12 mouse cellular contexts compared by ENCODE assay signal in the genomic region with DNA sequence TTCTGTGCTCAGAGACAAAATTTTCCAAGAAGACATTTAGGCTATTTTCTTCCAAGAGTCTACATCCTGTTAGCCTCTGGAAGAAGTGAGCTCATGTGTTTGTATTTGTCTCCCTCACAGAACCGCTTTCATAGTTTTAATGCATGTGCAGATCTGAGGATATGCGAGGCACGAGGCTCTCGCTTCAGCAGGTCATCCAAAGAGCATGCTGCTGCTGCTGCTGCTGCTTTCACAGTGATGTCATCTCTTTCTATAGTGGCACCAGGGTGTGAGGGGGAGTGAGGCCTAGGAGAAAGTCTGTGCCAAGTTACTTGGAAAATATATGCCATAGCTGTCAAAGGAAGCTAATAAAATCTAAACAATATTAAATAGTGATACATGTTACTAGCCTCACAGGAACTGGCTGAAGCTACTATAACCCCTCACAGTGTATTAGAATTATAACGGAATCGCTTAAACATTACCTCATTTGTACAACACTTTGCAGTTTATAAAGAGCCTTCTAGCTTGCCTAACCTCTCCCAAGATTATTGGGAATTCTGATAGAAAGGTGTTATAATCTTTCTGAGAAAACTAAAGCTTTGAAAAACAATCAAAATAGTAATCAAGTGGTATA.
A peak's percentile ranks its signal among the peaks of the same experiment; 100 is the strongest.
DNase-seq lines count a peak whose midpoint lies in the region; ATAC-seq and TF ChIP-seq lines count a peak whose summit lies in the region.
"Had no signal": no experiment of that assay in that cellular context is flagged by ENCODE, and none has a peak within 500 bp of the region (broad histone marks: within the 10 kb centered on the region; RNA-seq: fewer than 3 reads in every experiment).

No protein-coding gene starts in this region.

- ATAC-seq in forebrain, embryonic 11.5 days (replicated peaks; ENCODE audit: low FRiP score) = peak; percentile 60; the same call in 1 of the 2 replicates
- ATAC-seq in forebrain, embryonic 15.5 days (replicated peaks) = no peak; the same call in 1 of the 2 replicates
- peak; percentile 40; the same call in 1 of the 2 replicates for ATAC-seq in intestine, embryonic 14.5 days (replicated peaks; ENCODE audit: low FRiP score, low TSS enrichment, low read depth)
- no peak for ATAC-seq in intestine, postnatal 0 days
- peak; percentile 78 for ATAC-seq in intestine, embryonic 16.5 days
- ATAC-seq: liver, embryonic 12.5 days had no signal

- no peaks in the 10 kb centered on the region for H3K4me1 ChIP-seq in forebrain, embryonic 11.5 days (replicated peaks; ENCODE audit: control insufficient read depth, insufficient read depth, low read length)
- no peaks in the 10 kb centered on the region for H3K4me1 ChIP-seq in forebrain, embryonic 15.5 days
- H3K4me1 ChIP-seq in intestine, embryonic 14.5 days (replicated peaks; ENCODE audit: control insufficient read depth, insufficient read depth, low read length) = peaks cover 17% of the 10 kb centered on the region
- H3K4me1 ChIP-seq in intestine, postnatal 0 days (replicated peaks; ENCODE audit: control insufficient read depth, insufficient read depth, low read length) = no peaks in the 10 kb centered on the region
- peaks cover 0 to 17% of the 10 kb centered on the region in 2 experiments; a peak in 2 of 4 replicates for H3K4me1 ChIP-seq in CH12.LX (ENCODE audit: control insufficient read depth in 1 of 2, insufficient read depth in 2 of 2)
- no peaks in the 10 kb centered on the region; the same call in 1 of the 2 replicates for H3K4me1 ChIP-seq in intestine, embryonic 16.5 days (ENCODE audit: control insufficient read depth, insufficient read depth, low read length)
- H3K4me1 ChIP-seq in thymus, adult 2 months (replicated peaks; ENCODE audit: control insufficient read depth, insufficient read depth, low read length) = no peaks in the 10 kb centered on the region
- H3K4me1 ChIP-seq: liver, embryonic 12.5 days had no signal

- no peaks in the 10 kb centered on the region for H3K79me2 ChIP-seq in CH12.LX (replicated peaks; ENCODE audit: control insufficient read depth, extremely low read depth, insufficient read depth, poor library complexity, severe bottlenecking)

- in situ Hi-C loops in CH12.LX (cut with MboI; ENCODE audit: low pct_ligation_motif_present, low pct_unique_long_range_greater_than_20kb, low sequenced_read_pairs) = loop anchor here (25.0 kb wide), 1 partner anchor 797 kb away; no protein-coding TSS in a partner anchor

- no peak for TF ChIP-seq CTCF in intestine, postnatal 0 days (IDR thresholded peaks at IDR 0.05; ENCODE audit: low read depth)
- TF ChIP-seq CTCF in CH12.LX (conservative IDR thresholded peaks at IDR 0.05 in 1 of 2, IDR thresholded peaks at IDR 0.05 in 1 of 2; ENCODE audit: low read depth in 2 of 2, low read length in 2 of 2) = no peak
- TF ChIP-seq CTCF in thymus, adult 2 months (IDR thresholded peaks at IDR 0.05; ENCODE audit: borderline replicate concordance, control insufficient read depth, extremely low read depth, insufficient read depth, low read length, poor library complexity) = no peak

- dilution Hi-C loops in CH12.LX (cut with MboI; ENCODE audit: extremely low pct_ligation_motif_present, extremely low pct_unique_long_range_greater_than_20kb, low sequenced_read_pairs) = no loop called here

- no peaks in the 10 kb centered on the region for H3K36me3 ChIP-seq in forebrain, embryonic 11.5 days (ENCODE audit: control insufficient read depth, insufficient read depth, low read length)
- no peaks in the 10 kb centered on the region for H3K36me3 ChIP-seq in forebrain, embryonic 15.5 days
- H3K36me3 ChIP-seq in intestine, embryonic 14.5 days (ENCODE audit: control insufficient read depth, insufficient read depth, low read length) = no peaks in the 10 kb centered on the region
- no peaks in the 10 kb centered on the region for H3K36me3 ChIP-seq in intestine, postnatal 0 days (ENCODE audit: control insufficient read depth, insufficient read depth)
- H3K36me3 ChIP-seq in CH12.LX (replicated peaks in 1 of 2; ENCODE audit: control insufficient read depth in 1 of 2, insufficient read depth in 1 of 2, low read length in 1 of 2) = no peaks in the 10 kb centered on the region
- no peaks in the 10 kb centered on the region for H3K36me3 ChIP-seq in intestine, embryonic 16.5 days (ENCODE audit: control insufficient read depth, insufficient read depth, low read length)
- no peaks in the 10 kb centered on the region for H3K36me3 ChIP-seq in thymus, adult 2 months (ENCODE audit: control insufficient read depth, insufficient read depth, low read length)
- H3K36me3 ChIP-seq: embryonic facial prominence, embryonic 13.5 days; hindbrain, embryonic 12.5 days; liver, embryonic 12.5 days had no signal

- H3K27ac ChIP-seq in forebrain, embryonic 11.5 days (ENCODE audit: low read depth, low read length) = no peak overlapping the region
- no peak overlapping the region for H3K27ac ChIP-seq in forebrain, embryonic 15.5 days (replicated peaks)
- H3K27ac ChIP-seq in intestine, embryonic 14.5 days (ENCODE audit: low read depth) = peak overlapping the region; percentile 57
- H3K27ac ChIP-seq in intestine, postnatal 0 days (ENCODE audit: low read depth, low read length) = no peak overlapping the region
- H3K27ac ChIP-seq in CH12.LX (ENCODE audit: insufficient read depth, low read depth) = no peak overlapping the region
- peak overlapping the region; percentile 28; the same call in 1 of the 2 replicates for H3K27ac ChIP-seq in intestine, embryonic 16.5 days (ENCODE audit: low read length)
- H3K27ac ChIP-seq in thymus, adult 2 months (ENCODE audit: control insufficient read depth, insufficient read depth, low read length) = no peak overlapping the region
- H3K27ac ChIP-seq: hindbrain, embryonic 12.5 days; liver, embryonic 12.5 days had no signal

- TF ChIP-seq EP300 in CH12.LX (IDR thresholded peaks at IDR 0.05; ENCODE audit: low read length) = no peak

- H3K9ac ChIP-seq in forebrain, embryonic 11.5 days (ENCODE audit: low read length) = no peak overlapping the region
- H3K9ac ChIP-seq in forebrain, embryonic 15.5 days (replicated peaks) = no peak overlapping the region
- H3K9ac ChIP-seq in intestine, embryonic 14.5 days (ENCODE audit: low read length) = no peak overlapping the region
- H3K9ac ChIP-seq in intestine, postnatal 0 days (ENCODE audit: low read depth, low read length) = no peak overlapping the region
- H3K9ac ChIP-seq in CH12.LX (ENCODE audit: insufficient read depth, low read depth) = no peak overlapping the region
- H3K9ac ChIP-seq in intestine, embryonic 16.5 days (ENCODE audit: low read depth, low read length) = no peak overlapping the region
- H3K9ac ChIP-seq: embryonic facial prominence, embryonic 13.5 days; hindbrain, embryonic 12.5 days; liver, embryonic 12.5 days had no signal

- no peak overlapping the region for H3K4me3 ChIP-seq in forebrain, embryonic 11.5 days (ENCODE audit: low read depth, low read length)
- no peak overlapping the region for H3K4me3 ChIP-seq in forebrain, embryonic 15.5 days
- H3K4me3 ChIP-seq in intestine, embryonic 14.5 days (ENCODE audit: low read depth, low read length) = no peak overlapping the region
- no peak overlapping the region for H3K4me3 ChIP-seq in intestine, postnatal 0 days (ENCODE audit: low read depth, low read length)
- no peak overlapping the region for H3K4me3 ChIP-seq in CH12.LX (replicated peaks in 1 of 3; ENCODE audit: low read depth in 2 of 3, low read length in 2 of 3, poor library complexity in 1 of 3)
- no peak overlapping the region for H3K4me3 ChIP-seq in intestine, embryonic 16.5 days (ENCODE audit: low read length)
- H3K4me3 ChIP-seq in thymus, adult 2 months (ENCODE audit: control insufficient read depth, insufficient read depth, low read length) = no peak overlapping the region
- H3K4me3 ChIP-seq: embryonic facial prominence, embryonic 13.5 days; hindbrain, embryonic 12.5 days; liver, embryonic 12.5 days had no signal

- no peaks in the 10 kb centered on the region for H3K9me3 ChIP-seq in forebrain, embryonic 11.5 days (ENCODE audit: control insufficient read depth, low read length)
- no peaks in the 10 kb centered on the region for H3K9me3 ChIP-seq in forebrain, embryonic 15.5 days
- H3K9me3 ChIP-seq in intestine, embryonic 14.5 days (ENCODE audit: control insufficient read depth, low read length) = no peaks in the 10 kb centered on the region
- H3K9me3 ChIP-seq in intestine, postnatal 0 days (ENCODE audit: control insufficient read depth) = no peaks in the 10 kb centered on the region
- no peaks in the 10 kb centered on the region for H3K9me3 ChIP-seq in CH12.LX (replicated peaks; ENCODE audit: low read length)
- no peaks in the 10 kb centered on the region for H3K9me3 ChIP-seq in intestine, embryonic 16.5 days (ENCODE audit: control insufficient read depth, low read length)
- H3K9me3 ChIP-seq: embryonic facial prominence, embryonic 13.5 days; hindbrain, embryonic 12.5 days; liver, embryonic 12.5 days had no signal

- 73% methylated on average over 6 of the region's 6 CpGs for WGBS in forebrain, embryonic 11.5 days
- 47% methylated on average over 6 of the region's 6 CpGs for WGBS in forebrain, embryonic 15.5 days
- 28% methylated on average over 6 of the region's 6 CpGs for WGBS in intestine, embryonic 14.5 days
- 39% methylated on average over 6 of the region's 6 CpGs for WGBS in intestine, postnatal 0 days
- WGBS in intestine, embryonic 16.5 days = 38% methylated on average over 6 of the region's 6 CpGs
- 90% methylated on average over 6 of the region's 6 CpGs for WGBS in thymus, adult 2 months

- TF ChIP-seq POLR2A in CH12.LX (IDR thresholded peaks at IDR 0.05; ENCODE audit: low read depth, low read length) = no peak
- TF ChIP-seq POLR2A in thymus, adult 2 months (IDR thresholded peaks at IDR 0.05; ENCODE audit: control insufficient read depth, extremely low read depth, insufficient read depth, low read length, poor library complexity) = no peak

- no peak for TF ChIP-seq RAD21 in CH12.LX (IDR thresholded peaks at IDR 0.05; ENCODE audit: low read depth, low read length)

- no peak overlapping the region for H3K4me2 ChIP-seq in forebrain, embryonic 11.5 days (ENCODE audit: low read depth, low read length, severe bottlenecking)
- no peak overlapping the region for H3K4me2 ChIP-seq in forebrain, embryonic 15.5 days (replicated peaks)
- no peak overlapping the region for H3K4me2 ChIP-seq in intestine, embryonic 14.5 days (ENCODE audit: low read length)
- no peak overlapping the region for H3K4me2 ChIP-seq in intestine, postnatal 0 days (replicated peaks; ENCODE audit: low read depth)
- no peak overlapping the region for H3K4me2 ChIP-seq in CH12.LX (ENCODE audit: insufficient read depth, low read depth, poor library complexity, severe bottlenecking)
- H3K4me2 ChIP-seq in intestine, embryonic 16.5 days (ENCODE audit: low read depth, low read length) = no peak overlapping the region
- H3K4me2 ChIP-seq: embryonic facial prominence, embryonic 13.5 days; hindbrain, embryonic 12.5 days; liver, embryonic 12.5 days had no signal

- no peak for DNase-seq in forebrain, embryonic 11.5 days (ENCODE audit: low spot score)
- no peak for DNase-seq in intestine, embryonic 14.5 days (ENCODE audit: low spot score)
- DNase-seq in CH12.LX (ENCODE audit: extremely low read depth) = no peak
- DNase-seq in right cerebral cortex, postnatal 25 days = no peak
- DNase-seq in thymus, adult 2 months = no peak
- DNase-seq: cerebellum, adult 2 months had no signal

- H3K27me3 ChIP-seq in forebrain, embryonic 11.5 days (ENCODE audit: control insufficient read depth, insufficient read depth, low read length) = no peaks in the 10 kb centered on the region
- H3K27me3 ChIP-seq in forebrain, embryonic 15.5 days = no peaks in the 10 kb centered on the region
- H3K27me3 ChIP-seq in intestine, embryonic 14.5 days (replicated peaks; ENCODE audit: control insufficient read depth, insufficient read depth, low read length) = no peaks in the 10 kb centered on the region
- H3K27me3 ChIP-seq in intestine, postnatal 0 days (replicated peaks; ENCODE audit: control insufficient read depth, insufficient read depth, low read length) = no peaks in the 10 kb centered on the region
- H3K27me3 ChIP-seq in CH12.LX (replicated peaks) = no peaks in the 10 kb centered on the region
- no peaks in the 10 kb centered on the region for H3K27me3 ChIP-seq in intestine, embryonic 16.5 days (replicated peaks; ENCODE audit: control insufficient read depth, insufficient read depth, low read length)
- H3K27me3 ChIP-seq in thymus, adult 2 months (ENCODE audit: control insufficient read depth, insufficient read depth, low read length) = no peaks in the 10 kb centered on the region
- H3K27me3 ChIP-seq: embryonic facial prominence, embryonic 13.5 days; hindbrain, embryonic 12.5 days; liver, embryonic 12.5 days had no signal

Comparison
In these comparisons a context has a peak if more than half of its experiments do, and no peak if none do; other contexts are left out.
1. ATAC-seq: peak in forebrain, embryonic 11.5 days (single experiment), intestine, embryonic 14.5 days (single experiment) and intestine, embryonic 16.5 days (single experiment); none in forebrain, embryonic 15.5 days (single experiment) and intestine, postnatal 0 days (single experiment).
2. H3K27ac ChIP-seq: peak in intestine, embryonic 14.5 days (single experiment) and intestine, embryonic 16.5 days (single experiment); none in forebrain, embryonic 11.5 days (single experiment), forebrain, embryonic 15.5 days (single experiment), intestine, postnatal 0 days (single experiment), CH12.LX (single experiment) and thymus, adult 2 months (single experiment).